Mouse (Mus musculus): ENCODE measurements around the gene March10. TPM values are rescaled to one million over a fixed set of nuclear protein-coding genes. Genes with fewer than 3 reads are reported as not detected.

The March10 gene
- polyA plus RNA-seq, 1 experiment from 2014 or later, result 0.19 TPM

DNA sequence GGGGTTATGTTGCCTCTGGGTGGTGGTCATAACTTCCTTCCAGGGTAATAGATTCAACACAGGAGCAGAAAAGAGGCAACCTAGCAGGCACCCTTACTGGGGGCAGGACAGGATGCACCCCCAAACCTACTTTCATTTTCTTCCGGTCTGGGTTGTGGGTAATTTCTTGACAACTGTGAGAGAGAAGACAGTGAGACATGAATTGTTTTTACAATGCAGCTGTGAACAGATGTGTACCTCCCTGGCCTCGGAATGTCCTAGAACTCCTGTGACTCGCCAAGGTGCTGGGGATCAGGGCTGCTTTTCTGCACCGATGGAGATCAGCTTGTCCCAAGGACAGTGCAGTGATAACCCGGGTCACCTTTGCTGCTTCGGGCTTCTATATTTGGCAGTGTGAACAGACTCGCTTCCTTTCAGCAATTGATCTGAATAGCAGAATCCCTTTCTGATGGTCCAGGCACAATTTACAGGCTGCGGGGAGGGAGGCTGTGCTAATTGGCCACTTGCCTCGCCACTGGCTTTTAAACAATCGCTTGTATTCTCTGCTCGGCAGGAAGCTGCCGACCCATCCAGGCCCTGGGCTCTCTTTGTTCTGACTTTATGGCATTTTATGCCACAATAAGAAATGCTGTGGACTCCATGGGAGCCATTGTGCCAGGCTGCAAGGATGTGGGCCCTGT is 92.0 kb downstream of the March10 start:
- Histone ChIP-seq H3K27me3 (ENCODE audit: control insufficient read depth, insufficient read depth, low read length) (no peaks in the 10 kb centered on the region), H3K27ac (ENCODE audit: low read depth, low read length) (peak overlapping the region; percentile 87), H3K9me3 (replicated peaks; ENCODE audit: control insufficient read depth, low read length) (no peaks in the 10 kb centered on the region), H3K36me3 (ENCODE audit: control insufficient read depth, insufficient read depth, low read length) (no peaks in the 10 kb centered on the region), H3K4me2 (peak overlapping the region; percentile 90), H3K4me3 (ENCODE audit: low read depth, low read length) (peak overlapping the region; percentile 61), H3K4me1 (ENCODE audit: control insufficient read depth, insufficient read depth, low read length) (peaks cover 42% of the 10 kb centered on the region), H3K9ac (ENCODE audit: low read depth, low read length) (peak overlapping the region; percentile 50; the same call in 1 of the 2 replicates)
- WGBS (ENCODE audit: insufficient replicate concordance), result 6% methylated on average over 12 of the region's 12 CpGs
- no peak for ATAC-seq (replicated peaks; ENCODE audit: insufficient number of reproducible peaks, low FRiP score, low TSS enrichment)

DNA sequence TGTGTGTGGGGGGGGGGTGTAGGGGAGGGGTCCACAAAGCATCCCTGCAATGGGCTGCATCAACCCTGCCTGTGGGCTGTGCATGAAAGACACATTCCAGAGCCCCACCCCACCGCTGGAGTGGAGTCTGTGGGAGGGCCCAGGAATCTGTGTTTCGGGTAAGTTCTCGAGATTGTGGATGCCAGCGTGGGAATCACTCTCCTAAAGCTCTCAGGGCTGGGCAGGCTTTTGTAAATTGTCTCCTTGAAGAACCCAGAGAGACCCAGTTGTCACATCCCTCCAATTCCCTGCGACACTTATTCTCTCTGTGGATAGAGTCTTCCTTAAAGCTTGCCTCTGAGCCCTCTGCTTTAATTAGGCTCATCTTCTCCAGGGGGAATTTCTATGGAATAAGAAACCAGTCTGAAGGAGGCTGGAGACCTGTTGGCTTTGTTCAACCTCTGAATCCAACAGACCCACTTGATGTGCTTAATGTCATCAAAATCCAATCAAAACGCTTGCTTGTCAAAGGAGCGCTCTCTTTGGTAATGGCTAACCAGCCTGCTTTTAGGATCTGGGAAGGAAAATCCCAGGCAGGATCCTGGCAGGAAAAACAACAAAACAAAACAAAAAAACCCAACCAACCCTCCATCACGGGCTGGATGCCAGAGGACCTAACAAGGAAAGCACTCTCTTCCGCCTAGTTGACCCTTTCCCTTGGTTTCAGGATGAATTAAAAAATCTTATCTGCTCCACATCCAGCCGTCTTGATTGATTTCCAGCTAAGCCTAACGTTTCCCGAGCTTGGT is 92.7 kb downstream of the March10 start:
- no peaks in the 10 kb centered on the region for H3K27me3 ChIP-seq (ENCODE audit: control insufficient read depth, insufficient read depth, low read length)
- H3K27ac ChIP-seq (ENCODE audit: low read depth, low read length), result peak overlapping the region; percentile 87
- no peak; the same call in 1 of the 2 replicates for ATAC-seq (replicated peaks; ENCODE audit: insufficient number of reproducible peaks, low FRiP score, low TSS enrichment)
- H3K4me2 ChIP-seq, result peak overlapping the region; percentile 90
- no peaks in the 10 kb centered on the region for H3K36me3 ChIP-seq (ENCODE audit: control insufficient read depth, insufficient read depth, low read length)
- 23% methylated on average over 12 of the region's 12 CpGs for WGBS (ENCODE audit: insufficient replicate concordance)
- H3K4me3 ChIP-seq (ENCODE audit: low read depth, low read length), result peak overlapping the region; percentile 61
- H3K9ac ChIP-seq (ENCODE audit: low read depth, low read length), result peak overlapping the region; percentile 80
- peaks cover 42% of the 10 kb centered on the region for H3K4me1 ChIP-seq (ENCODE audit: control insufficient read depth, insufficient read depth, low read length)
- no peaks in the 10 kb centered on the region for H3K9me3 ChIP-seq (replicated peaks; ENCODE audit: control insufficient read depth, low read length)

DNA sequence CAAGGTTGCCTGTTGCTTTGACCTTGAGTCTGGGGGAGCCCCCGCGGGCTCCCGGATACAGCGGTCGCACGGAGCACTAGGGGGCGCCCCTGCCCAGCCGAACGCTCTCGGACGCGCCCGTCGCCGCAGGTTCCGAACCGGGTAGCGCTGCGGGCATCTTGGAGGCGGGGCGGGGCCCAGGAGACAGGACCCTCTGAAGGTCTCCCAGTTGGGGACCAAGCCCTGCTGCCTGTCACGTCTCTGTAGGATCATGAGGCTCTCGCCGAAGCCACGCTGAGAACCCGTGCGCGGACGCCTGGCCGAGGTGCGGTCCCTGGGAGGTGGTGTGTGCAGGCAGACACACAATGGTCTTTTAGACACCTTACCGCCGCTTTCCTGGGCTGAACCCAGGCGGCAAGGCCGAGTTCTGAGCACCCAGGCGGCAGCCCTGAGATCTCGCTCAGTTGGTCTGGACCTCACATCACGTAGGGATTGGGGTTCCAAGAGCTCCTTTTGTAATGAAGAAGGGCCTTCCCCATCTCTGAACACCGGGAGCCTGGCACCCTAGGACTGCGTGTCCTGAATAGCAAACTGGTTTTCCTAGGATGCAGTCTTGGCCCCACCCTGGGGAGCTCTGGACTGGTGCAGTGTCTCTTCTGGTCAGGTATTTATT is 93.5 kb downstream of the March10 start:
- peak overlapping the region; percentile 61 for H3K4me3 ChIP-seq (ENCODE audit: low read depth, low read length)
- no peaks in the 10 kb centered on the region for H3K27me3 ChIP-seq (ENCODE audit: control insufficient read depth, insufficient read depth, low read length)
- H3K9ac ChIP-seq (ENCODE audit: low read depth, low read length), result peak overlapping the region; percentile 80
- no peaks in the 10 kb centered on the region for H3K9me3 ChIP-seq (replicated peaks; ENCODE audit: control insufficient read depth, low read length)
- no peaks in the 10 kb centered on the region for H3K36me3 ChIP-seq (ENCODE audit: control insufficient read depth, insufficient read depth, low read length)
- peak overlapping the region; percentile 90 for H3K4me2 ChIP-seq
- ATAC-seq (replicated peaks; ENCODE audit: insufficient number of reproducible peaks, low FRiP score, low TSS enrichment), result peak; percentile 31
- WGBS (ENCODE audit: insufficient replicate concordance), result under 1% methylated on average over 40 of the region's 40 CpGs
- peaks cover 42% of the 10 kb centered on the region for H3K4me1 ChIP-seq (ENCODE audit: control insufficient read depth, insufficient read depth, low read length)
- peak overlapping the region; percentile 87 for H3K27ac ChIP-seq (ENCODE audit: low read depth, low read length)

DNA sequence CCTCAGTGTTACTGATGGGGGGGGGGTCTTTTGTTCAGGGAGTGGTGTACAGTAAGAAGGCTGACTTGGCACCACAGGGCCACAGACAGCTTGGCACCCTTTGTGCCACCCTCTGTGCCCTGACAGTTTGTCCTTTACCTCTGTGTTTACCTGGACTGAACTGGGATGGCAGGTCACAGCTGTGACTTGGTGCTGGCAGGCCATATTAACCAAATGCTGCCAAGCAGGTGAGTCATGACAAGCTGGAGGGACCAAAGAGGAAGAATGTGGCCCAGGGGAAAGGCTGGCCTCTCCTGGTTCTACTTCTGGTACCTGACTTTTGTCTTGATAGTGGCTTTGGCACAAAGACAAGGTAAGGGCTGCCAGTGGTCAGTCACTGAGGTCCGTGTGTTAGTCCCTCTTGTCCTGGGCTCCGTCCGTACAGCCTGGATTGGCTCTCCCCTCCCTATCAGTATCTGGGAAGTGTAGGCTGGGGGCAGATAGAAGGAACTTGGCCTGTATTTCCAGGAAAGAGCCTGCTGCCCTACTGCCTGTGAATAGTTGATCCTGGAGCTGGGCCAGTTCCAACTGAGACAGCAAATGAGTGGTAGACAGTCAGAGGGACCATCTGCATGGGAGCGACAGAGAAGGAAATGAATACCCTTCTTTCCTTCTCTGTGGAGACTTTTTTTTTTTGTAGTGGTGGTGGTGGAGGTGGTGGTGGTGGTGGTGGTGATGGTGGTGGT is 94.3 kb downstream of the March10 start:
- Histone ChIP-seq H3K9me3 (replicated peaks; ENCODE audit: control insufficient read depth, low read length) (no peaks in the 10 kb centered on the region), H3K9ac (ENCODE audit: low read depth, low read length) (0 out of 2 replicates have a peak overlapping the region, but pooled peaks have one; percentile 30), H3K4me2 (no peak overlapping the region), H3K4me3 (ENCODE audit: low read depth, low read length) (no peak overlapping the region), H3K27me3 (ENCODE audit: control insufficient read depth, insufficient read depth, low read length) (no peaks in the 10 kb centered on the region), H3K36me3 (ENCODE audit: control insufficient read depth, insufficient read depth, low read length) (no peaks in the 10 kb centered on the region), H3K4me1 (ENCODE audit: control insufficient read depth, insufficient read depth, low read length) (peaks cover 41% of the 10 kb centered on the region), H3K27ac (ENCODE audit: low read depth, low read length) (no peak overlapping the region)
- no peak for ATAC-seq (replicated peaks; ENCODE audit: insufficient number of reproducible peaks, low FRiP score, low TSS enrichment)
- WGBS (ENCODE audit: insufficient replicate concordance), result 58% methylated on average over 4 of the region's 4 CpGs

DNA sequence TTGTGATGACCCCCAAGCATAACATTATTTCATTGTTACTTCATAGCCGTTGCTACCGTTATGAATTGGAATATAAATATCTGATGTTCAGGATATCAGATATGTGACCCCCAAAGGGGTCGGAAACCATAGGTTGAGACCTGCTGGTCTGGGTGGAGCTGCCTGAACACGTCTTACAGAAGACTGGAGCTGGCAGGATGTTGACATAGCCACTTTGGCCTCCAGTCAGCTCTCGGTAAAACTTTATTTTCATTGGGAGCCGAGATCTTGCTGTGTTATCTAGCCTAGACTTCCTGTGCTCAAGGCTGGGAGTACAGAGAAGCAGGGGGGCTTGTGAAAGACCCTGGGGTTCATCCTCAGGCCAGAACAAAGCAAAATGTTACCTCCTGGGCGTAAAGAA is 100.2 kb downstream of the March10 start:
- peak overlapping the region; percentile 57; the same call in 1 of the 2 replicates for H3K27ac ChIP-seq (ENCODE audit: low read depth, low read length)

DNA sequence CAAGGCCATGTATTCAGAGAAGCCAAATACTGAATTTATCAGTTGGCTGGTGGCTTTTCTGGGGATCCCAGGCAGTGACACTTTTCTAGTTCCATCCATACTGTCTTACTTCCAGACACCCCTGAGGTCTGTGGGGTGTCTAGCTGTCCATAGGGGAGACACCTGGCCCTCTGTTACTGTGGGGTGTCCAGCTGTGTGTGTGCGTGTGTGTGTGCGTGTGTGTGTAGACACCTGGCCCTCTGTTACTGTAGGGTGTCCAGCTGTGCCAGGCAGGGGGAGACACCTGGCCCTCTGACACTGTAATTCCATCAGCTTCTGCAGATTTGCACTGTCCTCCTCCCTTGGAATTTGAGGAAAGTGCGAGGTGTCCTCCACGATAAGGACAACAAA is 102.6 kb downstream of the March10 start:
- 94% methylated on average over 4 of the region's 4 CpGs for WGBS (ENCODE audit: insufficient replicate concordance)
- Histone ChIP-seq H3K27me3 (ENCODE audit: control insufficient read depth, insufficient read depth, low read length) (no peaks in the 10 kb centered on the region), H3K9me3 (replicated peaks; ENCODE audit: control insufficient read depth, low read length) (no peaks in the 10 kb centered on the region), H3K4me2 (no peak overlapping the region), H3K27ac (ENCODE audit: low read depth, low read length) (no peak overlapping the region), H3K4me1 (ENCODE audit: control insufficient read depth, insufficient read depth, low read length) (peaks cover 44% of the 10 kb centered on the region), H3K36me3 (ENCODE audit: control insufficient read depth, insufficient read depth, low read length) (peaks cover 3% of the 10 kb centered on the region), H3K4me3 (ENCODE audit: low read depth, low read length) (no peak overlapping the region), H3K9ac (ENCODE audit: low read depth, low read length) (no peak overlapping the region)
- ATAC-seq (replicated peaks; ENCODE audit: insufficient number of reproducible peaks, low FRiP score, low TSS enrichment), result no peak

More for the DNA sequence above, 100.2 kb downstream of the March10 start:
- H3K36me3 ChIP-seq (ENCODE audit: control insufficient read depth, insufficient read depth, low read length), result no peaks in the 10 kb centered on the region; the same call in 1 of the 2 replicates
- H3K9me3 ChIP-seq (replicated peaks; ENCODE audit: control insufficient read depth, low read length), result no peaks in the 10 kb centered on the region
- H3K4me3 ChIP-seq (ENCODE audit: low read depth, low read length), result no peak overlapping the region
- H3K4me1 ChIP-seq (ENCODE audit: control insufficient read depth, insufficient read depth, low read length), result peaks cover 36% of the 10 kb centered on the region
- no peak overlapping the region for H3K9ac ChIP-seq (ENCODE audit: low read depth, low read length)
- no peak for ATAC-seq (replicated peaks; ENCODE audit: insufficient number of reproducible peaks, low FRiP score, low TSS enrichment)
- WGBS (ENCODE audit: insufficient replicate concordance), result 39% methylated on average over 7 of the region's 7 CpGs
- no peak overlapping the region for H3K4me2 ChIP-seq
- H3K27me3 ChIP-seq (ENCODE audit: control insufficient read depth, insufficient read depth, low read length), result no peaks in the 10 kb centered on the region

DNA sequence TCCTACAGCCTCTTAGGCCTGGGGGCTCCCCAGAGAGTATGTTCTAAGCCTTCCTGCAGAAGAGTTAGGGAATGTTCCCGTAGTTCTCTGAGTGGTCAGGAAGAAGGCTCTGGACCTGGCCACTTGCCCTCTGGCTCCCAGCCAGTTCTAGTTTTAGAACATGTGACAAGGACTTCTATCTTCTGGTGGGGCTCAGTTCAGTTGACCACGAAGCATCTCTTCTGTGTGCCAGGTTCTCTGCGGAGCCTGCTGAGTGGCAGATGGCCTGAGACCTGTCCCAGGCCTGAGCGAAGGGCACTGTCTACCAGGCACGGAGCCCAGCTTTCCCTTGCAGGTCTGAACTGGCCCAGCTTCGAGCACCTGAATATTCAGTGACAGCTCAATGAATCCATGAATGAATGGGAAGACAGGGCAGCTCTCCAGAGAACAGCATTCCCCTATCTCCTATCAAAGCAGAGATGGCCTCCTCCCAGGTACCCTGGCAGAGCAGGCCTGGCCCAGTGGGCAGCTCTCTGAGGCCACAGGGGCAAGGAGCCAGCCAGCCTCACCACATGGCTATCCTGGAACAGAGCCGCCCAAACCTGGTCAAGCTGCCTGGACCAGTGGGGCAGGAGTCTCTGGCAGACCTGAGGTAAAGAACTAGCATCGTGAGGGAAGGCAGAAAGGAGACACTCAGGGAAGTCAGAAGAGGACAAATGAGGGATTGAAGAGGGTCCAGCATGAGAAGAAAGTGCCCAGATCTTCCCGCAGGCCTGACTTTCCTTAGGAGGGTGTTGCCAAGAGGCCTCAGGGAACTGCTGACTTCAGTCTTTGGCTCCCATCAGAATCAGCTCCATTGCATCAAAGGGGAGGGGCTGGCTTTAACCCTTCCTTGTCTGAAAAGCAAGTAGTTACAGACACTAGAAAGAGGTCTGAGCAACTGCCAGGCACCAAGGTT is 103.3 kb downstream of the March10 start:
- no peaks in the 10 kb centered on the region for H3K9me3 ChIP-seq (replicated peaks; ENCODE audit: control insufficient read depth, low read length)
- H3K4me3 ChIP-seq (ENCODE audit: low read depth, low read length), result no peak overlapping the region
- H3K36me3 ChIP-seq (ENCODE audit: control insufficient read depth, insufficient read depth, low read length), result peaks cover 3% of the 10 kb centered on the region
- ATAC-seq (replicated peaks; ENCODE audit: insufficient number of reproducible peaks, low FRiP score, low TSS enrichment), result no peak
- H3K27ac ChIP-seq (ENCODE audit: low read depth, low read length), result 0 out of 2 replicates have a peak overlapping the region, but pooled peaks have one; percentile 24
- H3K4me1 ChIP-seq (ENCODE audit: control insufficient read depth, insufficient read depth, low read length), result peaks cover 44% of the 10 kb centered on the region
- no peak overlapping the region for H3K4me2 ChIP-seq
- H3K27me3 ChIP-seq (ENCODE audit: control insufficient read depth, insufficient read depth, low read length), result no peaks in the 10 kb centered on the region
- WGBS (ENCODE audit: insufficient replicate concordance), result 48% methylated on average over 9 of the region's 9 CpGs
- peak overlapping the region; percentile 2; the same call in 1 of the 2 replicates for H3K9ac ChIP-seq (ENCODE audit: low read depth, low read length)
